Mouse (Mus musculus) gonadal fat pad, adult 2 months (tissue): ENCODE measurements around the gene Prkar1a. TPM values are rescaled to one million over a fixed set of nuclear protein-coding genes. Genes with fewer than 3 reads are reported as not detected.
A peak's percentile ranks its signal among the peaks of the same experiment; 100 is the strongest.
"Not testable (repeated sequence)": the region's sequence is repeated elsewhere in the genome, so short reads cannot be mapped to it uniquely, and the experiment has no call there.

Experiments
- DNase-seq: peaks from one replicate; pipeline ENCODE4 v3.0.0-alpha.2; 2012; ENCODE audit warnings: low read depth
- polyA plus RNA-seq: library from polyadenylated mRNA; depleted of rRNA; stranded (reverse); fragments of >200 nt; gene quantifications from 2 replicates; pipeline ENCODE4 v1.2.3, GENCODE M21; 2012; rRNA removed

Prkar1a gene
- 79.9 and 91.6 TPM in 2 replicates for polyA plus RNA-seq

GRCm38 (mm10) chr11:109649206-109649605 is at the start of gene Prkar1a:
Gene Prkar1a, plus strand, starts transcription at chr11:109649405.
- DNase-seq = no peak

GRCm38 (mm10) chr11:109607600-109607999 is 41.6 kb upstream of the Prkar1a start:
- no peak for DNase-seq

GRCm38 (mm10) chr11:109608976-109609625 is 40.1 kb upstream of the Prkar1a start:
- peak; percentile 36 for DNase-seq

GRCm38 (mm10) chr11:109610046-109610794 is 39.0 kb upstream of the Prkar1a start:
- no peak for DNase-seq

GRCm38 (mm10) chr11:109610795-109611302 is 38.4 kb upstream of the Prkar1a start:
- no peak for DNase-seq

- peak; percentile 94 for DNase-seq
These were observed 37.7 kb upstream of the Prkar1a start, which contains the start of gene Wipi1 for GRCm38 (mm10) chr11:109611303-109612149. Gene Wipi1, minus strand, starts transcription at chr11:109611967.

- no peak for DNase-seq
These were observed 36.2 kb upstream of the Prkar1a start for GRCm38 (mm10) chr11:109612871-109613529.

- DNase-seq = no peak
These were observed 33.9 kb upstream of the Prkar1a start for GRCm38 (mm10) chr11:109615286-109615685.

- no peak for DNase-seq
These were observed 32.9 kb upstream of the Prkar1a start for GRCm38 (mm10) chr11:109616352-109616751.

GRCm38 (mm10) chr11:109616766-109617165 is 32.4 kb upstream of the Prkar1a start:
- DNase-seq = no peak

GRCm38 (mm10) chr11:109619055-109619454 is 30.1 kb upstream of the Prkar1a start:
- DNase-seq = not testable (repeated sequence)

GRCm38 (mm10) chr11:109620356-109620755 is 28.8 kb upstream of the Prkar1a start:
- DNase-seq = no peak

GRCm38 (mm10) chr11:109621183-109621582 is 28.0 kb upstream of the Prkar1a start:
- no peak for DNase-seq

GRCm38 (mm10) chr11:109622518-109623037 is 26.6 kb upstream of the Prkar1a start:
- no peak for DNase-seq

- DNase-seq = no peak
These were observed 26.0 kb upstream of the Prkar1a start for GRCm38 (mm10) chr11:109623238-109623637.

GRCm38 (mm10) chr11:109627648-109628047 is 21.6 kb upstream of the Prkar1a start:
- DNase-seq = no peak

GRCm38 (mm10) chr11:109628099-109628498 is 21.1 kb upstream of the Prkar1a start:
- no peak for DNase-seq

- no peak for DNase-seq
These were observed 20.1 kb upstream of the Prkar1a start for GRCm38 (mm10) chr11:109629021-109629521.

- DNase-seq = no peak
These were observed 14.3 kb upstream of the Prkar1a start for GRCm38 (mm10) chr11:109634928-109635327.

- DNase-seq = no peak
These were observed 13.3 kb upstream of the Prkar1a start for GRCm38 (mm10) chr11:109635871-109636395.
